Mouse (Mus musculus) MEL (cell line): ENCODE results near the gene Dnajc7. TPM values are rescaled to one million over a fixed set of nuclear protein-coding genes. Genes with fewer than 3 reads are reported as not detected.

Source experiments
- DNase-seq: peaks from one replicate; pipeline ENCODE4 v3.0.0; 2011; ENCODE audit warnings: low read depth, low spot score
- H3K27ac ChIP-seq: 2 replicates; pipeline ENCODE4 v1.5.1; 2012; ENCODE audit warnings: low read depth, mild to moderate bottlenecking, control low read depth, low read length, moderate library complexity; ENCODE audit not compliant: control insufficient read depth
- H3K27me3 ChIP-seq, 2 experiments: fragments of 150-350 bp in 1 of 2; sonication (generic) in 1 of 2; 2 replicates each; pipeline ENCODE4 v1.6.1; 2012; ENCODE audit warnings: low read length in 2 of 2, mild to moderate bottlenecking in 2 of 2, improper control_type of control experiment in 1 of 2, moderate library complexity in 1 of 2; ENCODE audit not compliant: insufficient read depth in 2 of 2, control insufficient read depth in 1 of 2
- H3K36me3 ChIP-seq, 2 experiments: 2 replicates each; pipeline ENCODE4 v1.6.1; 2012 to 2014; ENCODE audit warnings: low read length in 2 of 2, improper control_type of control experiment in 1 of 2, inconsistent platforms in 1 of 2, mild to moderate bottlenecking in 1 of 2; ENCODE audit not compliant: insufficient read depth in 2 of 2, control insufficient read depth in 1 of 2
- H3K4me1 ChIP-seq, 2 experiments: fragments of 150-350 bp in 1 of 2; sonication (generic) in 1 of 2; 2 replicates each; pipeline ENCODE4 v1.6.1; 2012; ENCODE audit warnings: low read length in 2 of 2, improper control_type of control experiment in 1 of 2, mild to moderate bottlenecking in 1 of 2; ENCODE audit not compliant: insufficient read depth in 2 of 2, control insufficient read depth in 1 of 2
- H3K4me3 ChIP-seq, 2 experiments: fragments of 150-350 bp in 1 of 2; sonication (generic) in 1 of 2; 2 replicates each; pipeline ENCODE4 v1.5.1; 2012; ENCODE audit warnings: low read depth in 2 of 2, low read length in 2 of 2, mild to moderate bottlenecking in 2 of 2, moderate library complexity in 2 of 2, control low read depth in 1 of 2, improper control_type of control experiment in 1 of 2; ENCODE audit not compliant: control insufficient read depth in 1 of 2, insufficient read depth in 1 of 2
- H3K79me2 ChIP-seq: 2 replicates; pipeline ENCODE4 v1.6.1; 2012; ENCODE audit warnings: mild to moderate bottlenecking, low read length, moderate library complexity; ENCODE audit not compliant: control insufficient read depth, poor library complexity, insufficient read depth
- H3K9ac ChIP-seq: 2 replicates; pipeline ENCODE4 v1.6.1; 2012; ENCODE audit warnings: low read depth, mild to moderate bottlenecking, control low read depth, low read length, moderate library complexity; ENCODE audit not compliant: control insufficient read depth, poor library complexity, severe bottlenecking
- H3K9me3 ChIP-seq: fragments of 150-350 bp; sonication (generic); replicated peaks from 2 replicates; pipeline ENCODE4 v1.6.1; 2012; ENCODE audit warnings: mild to moderate bottlenecking, low read length, improper control_type of control experiment, moderate library complexity; ENCODE audit not compliant: insufficient read depth
- CHD2 ChIP-seq: IDR thresholded peaks from 2 replicates; pipeline ENCODE4 v1.6.1; 2011; ENCODE audit warnings: low read length, improper control_type of control experiment
- CTCF ChIP-seq, 3 experiments: IDR thresholded peaks in 2 of 3; conservative IDR thresholded peaks in 1 of 3; 2 replicates each; pipeline ENCODE4 v1.5.1; 2011 to 2012; ENCODE audit warnings: low read length in 3 of 3, low read depth in 2 of 3, mild to moderate bottlenecking in 2 of 3, improper control_type of control experiment in 1 of 3, inconsistent platforms in 1 of 3, mixed read lengths in 1 of 3, moderate library complexity in 1 of 3; ENCODE audit not compliant: control insufficient read depth in 1 of 3, insufficient read depth in 1 of 3, poor library complexity in 1 of 3, severe bottlenecking in 1 of 3
- E2F4 ChIP-seq: IDR thresholded peaks from 2 replicates; pipeline ENCODE4 v1.6.1; 2011; ENCODE audit warnings: low read depth, low read length, improper control_type of control experiment, borderline replicate concordance
- EP300 ChIP-seq, 2 experiments: IDR thresholded peaks; 2 replicates each; pipeline ENCODE4 v1.6.1; 2011; ENCODE audit warnings: improper control_type of control experiment in 2 of 2, low read length in 2 of 2, low read depth in 1 of 2, mild to moderate bottlenecking in 1 of 2
- ETS1 ChIP-seq: IDR thresholded peaks from 2 replicates; pipeline ENCODE4 v1.6.1; 2012; ENCODE audit warnings: low read depth, mild to moderate bottlenecking, inconsistent platforms, low read length, improper control_type of control experiment, moderate library complexity
- GABPA ChIP-seq: IDR thresholded peaks from 2 replicates; pipeline ENCODE4 v1.6.1; 2012; ENCODE audit warnings: low read depth, mild to moderate bottlenecking, inconsistent platforms, low read length, improper control_type of control experiment, moderate library complexity
- JUND ChIP-seq: IDR thresholded peaks from 2 replicates; pipeline ENCODE4 v1.6.1; 2011; ENCODE audit warnings: low read depth, mild to moderate bottlenecking, improper control_type of control experiment, low read length
- MEF2A ChIP-seq: IDR thresholded peaks from 2 replicates; pipeline ENCODE4 v1.6.1; 2014; ENCODE audit warnings: low read depth, mild to moderate bottlenecking, inconsistent platforms, low read length, improper control_type of control experiment; ENCODE audit not compliant: poor library complexity, insufficient replicate concordance, severe bottlenecking; ENCODE audit errors: extremely low read depth
- MXI1 ChIP-seq: IDR thresholded peaks from 2 replicates; pipeline ENCODE4 v1.6.1; 2011; ENCODE audit warnings: mild to moderate bottlenecking, low read depth, low read length, improper control_type of control experiment
- MYC ChIP-seq: IDR thresholded peaks from 2 replicates; pipeline ENCODE4 v1.6.1; 2011; ENCODE audit warnings: low read depth, mild to moderate bottlenecking, low read length, improper control_type of control experiment, moderate library complexity
- POLR2A ChIP-seq, 2 experiments: IDR thresholded peaks; 2 replicates each; pipeline ENCODE4 v1.6.1; 2011 to 2012; ENCODE audit warnings: low read length in 2 of 2, mild to moderate bottlenecking in 2 of 2, control low read depth in 1 of 2, improper control_type of control experiment in 1 of 2, low read depth in 1 of 2, moderate library complexity in 1 of 2; ENCODE audit not compliant: control insufficient read depth in 1 of 2, insufficient read depth in 1 of 2, poor library complexity in 1 of 2
- POLR2AphosphoS2 ChIP-seq: IDR thresholded peaks from 2 replicates; pipeline ENCODE4 v1.6.1; 2011; ENCODE audit warnings: low read length, improper control_type of control experiment
- POLR2AphosphoS5 ChIP-seq: IDR thresholded peaks from 2 replicates; pipeline ENCODE4 v1.6.1; 2012; ENCODE audit warnings: low read depth, borderline replicate concordance, mild to moderate bottlenecking, inconsistent platforms, low read length, moderate library complexity, mixed read lengths
- RCOR1 ChIP-seq: IDR thresholded peaks from 2 replicates; pipeline ENCODE4 v1.6.1; 2012; ENCODE audit warnings: low read depth, mild to moderate bottlenecking, inconsistent platforms, low read length, improper control_type of control experiment
- SIN3A ChIP-seq: IDR thresholded peaks from 2 replicates; pipeline ENCODE4 v1.6.1; 2012; ENCODE audit warnings: low read length, improper control_type of control experiment, inconsistent platforms
- TBP ChIP-seq: IDR thresholded peaks from 2 replicates; pipeline ENCODE4 v1.8.0; 2011; ENCODE audit warnings: low read depth, low read length, improper control_type of control experiment
- TCF12 ChIP-seq: IDR thresholded peaks from 2 replicates; pipeline ENCODE4 v1.6.1; 2014; ENCODE audit warnings: low read depth, mild to moderate bottlenecking, inconsistent platforms, low read length, improper control_type of control experiment, moderate library complexity
- UBTF ChIP-seq: IDR thresholded peaks from 2 replicates; pipeline ENCODE4 v1.6.1; 2012; ENCODE audit warnings: low read depth, mild to moderate bottlenecking, inconsistent platforms, low read length, improper control_type of control experiment, moderate library complexity, borderline replicate concordance; ENCODE audit not compliant: insufficient read depth
- USF1 ChIP-seq: IDR thresholded peaks from 2 replicates; pipeline ENCODE4 v1.6.1; 2014; ENCODE audit warnings: low read depth, mild to moderate bottlenecking, inconsistent platforms, low read length, improper control_type of control experiment, moderate library complexity
- ZC3H11A ChIP-seq: IDR thresholded peaks from 2 replicates; pipeline ENCODE4 v1.6.1; 2012; ENCODE audit warnings: low read depth, mild to moderate bottlenecking, inconsistent platforms, low read length, improper control_type of control experiment
- ZNF384 ChIP-seq: IDR thresholded peaks from 2 replicates; pipeline ENCODE4 v1.6.1; 2012; ENCODE audit warnings: low read depth, mild to moderate bottlenecking, inconsistent platforms, low read length, improper control_type of control experiment
- polyA plus RNA-seq, 2 experiments: library from polyadenylated mRNA; stranded (reverse) in 1 of 2; unstranded in 1 of 2; fragments of >175 nt in 1 of 2; fragments of >200 nt in 1 of 2; gene quantifications; 2 replicates each; pipeline versions ENCODE4 v1.2.1 to v1.2.4; 2012; ENCODE audit warnings: low replicate concordance in 2 of 2, low read depth in 1 of 2; ENCODE audit not compliant: insufficient read length in 2 of 2, insufficient read depth in 1 of 2, missing spikeins in 1 of 2
- total RNA-seq: library from RNA; depleted of rRNA; stranded (reverse); fragments of 300-350 nt; gene quantifications from 2 replicates; pipeline ENCODE4 v1.2.3, GENCODE M21; 2012

The Dnajc7 gene
- total and polyA plus RNA-seq, 3 experiments: 230 to 452 (median 346) TPM

DNA sequence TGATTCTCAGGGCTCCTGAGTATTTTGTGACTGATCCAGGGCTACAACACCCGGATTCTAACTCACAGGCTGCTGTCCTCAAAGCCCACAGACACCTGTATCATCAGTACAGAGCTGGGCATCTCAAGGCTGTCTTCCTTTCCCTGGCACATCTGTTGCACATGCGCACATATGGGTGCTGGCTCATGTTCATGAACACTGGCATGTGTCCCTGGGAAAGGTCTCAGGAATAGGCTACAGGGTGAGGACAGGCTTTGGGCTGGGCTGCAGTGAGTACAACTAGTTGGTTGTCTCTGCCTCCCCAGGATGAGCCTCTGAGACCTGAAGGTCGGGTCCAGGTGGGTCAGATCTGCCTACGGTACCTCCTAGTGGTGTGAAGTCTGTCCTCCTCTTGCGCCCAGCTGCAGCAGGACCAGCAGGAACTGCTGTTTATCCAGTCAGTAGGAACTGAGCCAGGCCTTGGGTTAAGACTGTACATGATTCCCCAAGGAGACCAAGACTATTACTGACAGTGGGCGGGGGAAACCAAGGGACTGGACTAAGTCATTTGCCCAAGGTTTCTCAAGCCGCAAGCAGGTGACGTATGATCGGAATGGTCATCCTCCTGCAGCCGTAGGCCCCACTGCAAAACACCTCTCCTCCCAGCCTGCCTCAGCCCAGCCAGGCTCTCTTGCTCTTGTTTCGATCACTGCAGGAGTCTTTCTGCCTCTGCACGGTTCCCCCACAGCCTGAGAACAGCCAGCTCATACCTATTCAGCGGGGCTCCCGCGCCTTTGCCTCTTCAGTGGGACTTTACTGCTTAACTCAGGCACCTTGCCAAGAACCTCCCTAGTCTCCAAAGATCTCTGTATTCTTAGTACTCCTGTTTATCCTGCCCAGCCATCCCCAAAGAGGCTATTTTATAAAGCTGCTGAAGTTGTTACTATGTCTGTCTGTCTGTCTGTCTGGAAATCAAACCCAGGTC is 23.9 kb upstream of the Dnajc7 start:
- no peaks in the 10 kb centered on the region for H3K79me2 ChIP-seq
- no peak overlapping the region for H3K27ac ChIP-seq
- no peaks in the 10 kb centered on the region for H3K36me3 ChIP-seq
- no peak overlapping the region for H3K4me3 ChIP-seq
- H3K9ac ChIP-seq: no peak overlapping the region
- no peaks in the 10 kb centered on the region for H3K9me3 ChIP-seq
- no peaks in the 10 kb centered on the region for H3K4me1 ChIP-seq
- no peak for TF ChIP-seq UBTF
- DNase-seq: no peak
- peaks cover 2 to 6% of the 10 kb centered on the region in 2 experiments for H3K27me3 ChIP-seq

GRCm38 (mm10) chr11:100640159-100640906 is 20.4 kb upstream of the Dnajc7 start:
- H3K27me3 ChIP-seq: peaks cover 2 to 6% of the 10 kb centered on the region in 2 experiments
- H3K9ac ChIP-seq: no peak overlapping the region
- H3K4me3 ChIP-seq: no peak overlapping the region
- DNase-seq: no peak
- no peak overlapping the region for H3K27ac ChIP-seq
- no peaks in the 10 kb centered on the region for H3K9me3 ChIP-seq
- peaks cover 0 to 1% of the 10 kb centered on the region in 2 experiments; a peak in 1 of 4 replicates for H3K4me1 ChIP-seq
- peaks cover 0 to under 1% of the 10 kb centered on the region in 2 experiments; a peak in 1 of 4 replicates for H3K36me3 ChIP-seq
- no peaks in the 10 kb centered on the region for H3K79me2 ChIP-seq
- TF ChIP-seq RCOR1: no peak
- no peak for TF ChIP-seq GABPA
- TF ChIP-seq MYC: no peak
- TF ChIP-seq POLR2AphosphoS2: no peak
- TF ChIP-seq ETS1: no peak
- TF ChIP-seq EP300 (IDR thresholded peaks at IDR 0.05; ENCODE audit: low read depth in 1 of 2, low read length in 2 of 2): no peak
- no peak for TF ChIP-seq JUND
- no peak for TF ChIP-seq POLR2A (IDR thresholded peaks at IDR 0.05; ENCODE audit: control insufficient read depth in 1 of 2, insufficient read depth in 1 of 2, low read depth in 1 of 2, low read length in 2 of 2, poor library complexity in 1 of 2)
- TF ChIP-seq USF1: no peak
- no peak for TF ChIP-seq SIN3A
- no peak for TF ChIP-seq ZC3H11A
- TF ChIP-seq MXI1: no peak
- TF ChIP-seq TBP: no peak
- TF ChIP-seq CTCF (IDR thresholded peaks at IDR 0.05 in 2 of 3, conservative IDR thresholded peaks at IDR 0.05 in 1 of 3; ENCODE audit: control insufficient read depth in 1 of 3, insufficient read depth in 1 of 3, low read depth in 2 of 3, low read length in 3 of 3, poor library complexity in 1 of 3, severe bottlenecking in 1 of 3): no peak
- no peak for TF ChIP-seq ZNF384
- no peak for TF ChIP-seq TCF12
- no peak for TF ChIP-seq E2F4
- TF ChIP-seq MEF2A: no peak
- no peak for TF ChIP-seq CHD2
- TF ChIP-seq POLR2AphosphoS5: no peak
- TF ChIP-seq, all 39 proteins: peak for 0
